Mouse (Mus musculus) ES-E14 (cell line): Measurements from ENCODE around the gene Adh7. TPM values are rescaled to one million over a fixed set of nuclear protein-coding genes. Genes with fewer than 3 reads are reported as not detected.

Experiments
- DNase-seq: peaks from one replicate; pipeline ENCODE4 v3.0.0-alpha.2; 2013; ENCODE audit warnings: low read depth, low spot score
- H3K27ac ChIP-seq: 2 replicates; pipeline ENCODE4 v1.5.1; 2012; ENCODE audit warnings: low read depth, mild to moderate bottlenecking, low read length, moderate library complexity, mixed read lengths; ENCODE audit not compliant: poor library complexity, insufficient read depth, severe bottlenecking
- H3K36me3 ChIP-seq: 2 replicates; pipeline ENCODE4 v1.6.1; 2012; ENCODE audit warnings: mild to moderate bottlenecking, low read length, moderate library complexity, mixed read lengths; ENCODE audit not compliant: control insufficient read depth, poor library complexity, insufficient read depth, severe bottlenecking
- H3K4me1 ChIP-seq, 2 experiments: fragments of 150-350 bp in 1 of 2; sonication (generic) in 1 of 2; 2 replicates each; pipeline ENCODE4 v1.6.1; 2012; ENCODE audit warnings: low read length in 2 of 2, mild to moderate bottlenecking in 1 of 2, mixed read lengths in 1 of 2; ENCODE audit not compliant: control insufficient read depth in 2 of 2, insufficient read depth in 2 of 2, poor library complexity in 1 of 2
- H3K4me3 ChIP-seq, 2 experiments: fragments of 150-350 bp in 1 of 2; sonication (generic) in 1 of 2; 2 replicates each; pipeline ENCODE4 v1.5.1; 2012; ENCODE audit warnings: low read length in 2 of 2, low read depth in 1 of 2, mild to moderate bottlenecking in 1 of 2, mixed read lengths in 1 of 2; ENCODE audit not compliant: insufficient read depth in 1 of 2, poor library complexity in 1 of 2, severe bottlenecking in 1 of 2
- H3K9ac ChIP-seq: 2 replicates; pipeline ENCODE4 v1.6.1; 2012; ENCODE audit warnings: low read depth, mild to moderate bottlenecking, low read length, mixed read lengths; ENCODE audit not compliant: poor library complexity, insufficient read depth, severe bottlenecking
- H3K9me3 ChIP-seq: fragments of 150-350 bp; sonication (generic); 2 replicates; pipeline ENCODE4 v1.6.1; 2012; ENCODE audit warnings: low read depth, mild to moderate bottlenecking, low read length; ENCODE audit not compliant: control insufficient read depth, insufficient read depth
- CHD2 ChIP-seq: IDR thresholded peaks from 2 replicates; pipeline ENCODE4 v1.6.1; 2014; ENCODE audit warnings: mild to moderate bottlenecking, low read depth, low read length, inconsistent platforms
- HCFC1 ChIP-seq: IDR thresholded peaks from 2 replicates; pipeline ENCODE4 v1.6.1; 2012; ENCODE audit warnings: low read length, inconsistent platforms, borderline replicate concordance; ENCODE audit not compliant: insufficient read depth
- MAFK ChIP-seq: IDR thresholded peaks from 2 replicates; pipeline ENCODE4 v1.6.1; 2014; ENCODE audit warnings: mild to moderate bottlenecking, low read depth, low read length, inconsistent platforms; ENCODE audit not compliant: insufficient read depth
- ZC3H11A ChIP-seq: IDR thresholded peaks from 2 replicates; pipeline ENCODE4 v1.6.1; 2012; ENCODE audit warnings: low read depth, mild to moderate bottlenecking, inconsistent platforms, low read length, borderline replicate concordance
- ZNF384 ChIP-seq: IDR thresholded peaks from 2 replicates; pipeline ENCODE4 v1.6.1; 2012; ENCODE audit warnings: low read depth, low read length, inconsistent platforms
- in situ Hi-C, 2 experiments: fragments of 600-800 bp; cut with MboI; formaldehyde crosslinking; loops; one replicate each; pipeline ENCODE4 v1.15.1; 2025; ENCODE audit warnings: low sequenced_read_pairs in 2 of 2, inconsistent platforms in 1 of 2; ENCODE audit not compliant: unreplicated experiment in 2 of 2
- total RNA-seq: library from RNA; depleted of rRNA; stranded (reverse); fragments of 300-350 nt; gene quantifications from 2 replicates; pipeline ENCODE4 v1.2.3, GENCODE M21; 2012

The Adh7 gene
- total RNA-seq, 1 experiment: 0.36 TPM

GRCm38 (mm10) chr3:138240411-138240810, 22.9 kb downstream of the Adh7 start:
- Histone ChIP-seq H3K36me3 (no peaks in the 10 kb centered on the region), H3K9me3 (no peaks in the 10 kb centered on the region), H3K27ac (no peak overlapping the region), H3K9ac (no peak overlapping the region), H3K4me1 (no peaks in the 10 kb centered on the region), H3K4me3 (no peak overlapping the region)
- TF ChIP-seq CHD2: no peak
- TF ChIP-seq ZC3H11A: no peak
- no peak for TF ChIP-seq ZNF384
- no peak for TF ChIP-seq MAFK
- no peak for TF ChIP-seq HCFC1
- DNase-seq: no peak
- in situ Hi-C loops: no loop called here

- no peak for DNase-seq
- no peak overlapping the region for H3K9ac ChIP-seq
- H3K9me3 ChIP-seq: no peaks in the 10 kb centered on the region
- no peak for TF ChIP-seq MAFK
- TF ChIP-seq HCFC1: no peak
- no peak for TF ChIP-seq ZNF384
- no peak for TF ChIP-seq CHD2
- no peak for TF ChIP-seq ZC3H11A
- no peaks in the 10 kb centered on the region for H3K4me1 ChIP-seq
- no peak overlapping the region for H3K4me3 ChIP-seq
- no peak overlapping the region for H3K27ac ChIP-seq
- H3K36me3 ChIP-seq: no peaks in the 10 kb centered on the region
- in situ Hi-C loops: no loop called here
These were observed 23.4 kb downstream of the Adh7 start for GRCm38 (mm10) chr3:138240942-138241341.

- in situ Hi-C loops: no loop called here
- Histone ChIP-seq H3K9ac (no peak overlapping the region), H3K9me3 (no peaks in the 10 kb centered on the region), H3K4me3 (no peak overlapping the region), H3K27ac (no peak overlapping the region), H3K36me3 (no peaks in the 10 kb centered on the region), H3K4me1 (no peaks in the 10 kb centered on the region)
- TF ChIP-seq HCFC1: no peak
- TF ChIP-seq MAFK: no peak
- no peak for TF ChIP-seq ZNF384
- no peak for TF ChIP-seq ZC3H11A
- TF ChIP-seq CHD2: no peak
- DNase-seq: no peak
These were observed 23.8 kb downstream of the Adh7 start for GRCm38 (mm10) chr3:138241371-138241770.

GRCm38 (mm10) chr3:138242021-138242726, 24.6 kb downstream of the Adh7 start:
- Histone ChIP-seq H3K27ac (no peak overlapping the region), H3K36me3 (no peaks in the 10 kb centered on the region), H3K9me3 (no peaks in the 10 kb centered on the region), H3K4me1 (no peaks in the 10 kb centered on the region), H3K9ac (no peak overlapping the region), H3K4me3 (no peak overlapping the region)
- TF ChIP-seq CHD2 (no peak), ZC3H11A (no peak), ZNF384 (no peak), HCFC1 (no peak), MAFK (no peak)
- DNase-seq: no peak
- in situ Hi-C loops: no loop called here

- Histone ChIP-seq H3K4me3 (no peak overlapping the region), H3K36me3 (no peaks in the 10 kb centered on the region), H3K9me3 (no peaks in the 10 kb centered on the region), H3K27ac (no peak overlapping the region), H3K4me1 (no peaks in the 10 kb centered on the region), H3K9ac (no peak overlapping the region)
- DNase-seq: no peak
- in situ Hi-C loops: no loop called here
- TF ChIP-seq HCFC1 (no peak), CHD2 (no peak), ZNF384 (no peak)
These were observed 25.4 kb downstream of the Adh7 start for GRCm38 (mm10) chr3:138242933-138243332.
